Mouse (Mus musculus) heart, embryonic 14.5 days (tissue): ENCODE results near the gene Wars2. TPM values are rescaled to one million over a fixed set of nuclear protein-coding genes. Genes with fewer than 3 reads are reported as not detected.
A peak's percentile ranks its signal among the peaks of the same experiment; 100 is the strongest.

Experiments used
- ATAC-seq: fragments of 200-750 bp; cut with Nextera tagmentation; 2 replicates; pipeline ENCODE4 v1.8.0; 2017; ENCODE audit warnings: low read depth, moderate TSS enrichment; ENCODE audit not compliant: insufficient number of reproducible peaks, insufficient read depth, low FRiP score
- H3K27ac ChIP-seq, 2 experiments: fragments of 200-500 bp in 1 of 2; fragments of 300-500 bp in 1 of 2; sonication (generic) in 1 of 2; replicated peaks in 1 of 2; 2 replicates each; pipeline ENCODE4 v1.5.1; 2012 to 2014; ENCODE audit warnings: low read depth in 2 of 2, low read length in 2 of 2, control low read depth in 1 of 2, mild to moderate bottlenecking in 1 of 2, mixed read lengths in 1 of 2; ENCODE audit not compliant: control insufficient read depth in 1 of 2, insufficient read depth in 1 of 2
- H3K27me3 ChIP-seq: fragments of 300-500 bp; sonication (generic); 2 replicates; pipeline ENCODE4 v1.6.1; 2014; ENCODE audit warnings: mild to moderate bottlenecking, low read length, control low read depth; ENCODE audit not compliant: control insufficient read depth, insufficient read depth
- H3K36me3 ChIP-seq: fragments of 300-500 bp; sonication (generic); 2 replicates; pipeline ENCODE4 v1.6.1; 2014; ENCODE audit warnings: mild to moderate bottlenecking, control low read depth, low read length, mixed read lengths; ENCODE audit not compliant: control insufficient read depth, insufficient read depth
- H3K4me1 ChIP-seq, 2 experiments: fragments of 200-500 bp in 1 of 2; fragments of 300-500 bp in 1 of 2; sonication (generic) in 1 of 2; 2 replicates each; pipeline ENCODE4 v1.6.1; 2012 to 2014; ENCODE audit warnings: low read length in 2 of 2, control low read depth in 1 of 2, mixed read lengths in 1 of 2; ENCODE audit not compliant: control insufficient read depth in 2 of 2, insufficient read depth in 2 of 2
- H3K4me2 ChIP-seq: fragments of 300-500 bp; sonication (generic); 2 replicates; pipeline ENCODE4 v1.6.1; 2014; ENCODE audit warnings: mild to moderate bottlenecking, low read length
- H3K4me3 ChIP-seq, 2 experiments: fragments of 200-500 bp in 1 of 2; fragments of 300-500 bp in 1 of 2; sonication (generic) in 1 of 2; 2 replicates each; pipeline ENCODE4 v1.5.1; 2012 to 2014; ENCODE audit warnings: low read length in 2 of 2, mild to moderate bottlenecking in 2 of 2, control low read depth in 1 of 2, low read depth in 1 of 2, moderate library complexity in 1 of 2; ENCODE audit not compliant: control insufficient read depth in 1 of 2, insufficient read depth in 1 of 2
- H3K9ac ChIP-seq: fragments of 300-500 bp; sonication (generic); 2 replicates; pipeline ENCODE4 v1.6.1; 2014; ENCODE audit warnings: mild to moderate bottlenecking, low read length
- H3K9me3 ChIP-seq: fragments of 300-500 bp; sonication (generic); 2 replicates; pipeline ENCODE4 v1.6.1; 2016; ENCODE audit warnings: low read length, control low read depth; ENCODE audit not compliant: control insufficient read depth
- WGBS: fragments of 180-500 bp; shearing (Covaris S2); extraction: QIAGEN DNeasy Blood & Tissue Kit; methylation state at CpG from one replicate; pipeline ENCODE4 v1.1.7; 2014; 5-methylcytosine and 5-hydroxymethylcytosine counted together
- polyA plus RNA-seq: library from polyadenylated mRNA; unstranded; fragments of >200 nt; fragmentation: Nextera tagmentation; extraction: Ambion mirVana; gene quantifications from 2 replicates; pipeline ENCODE4 v1.2.1, GENCODE M21; 2014

The Wars2 gene
- polyA plus RNA-seq, 1 experiment from 2014 or later: 10.2 TPM

GRCm38 (mm10) chr3:99249906-99250305 lies 109.0 kb downstream of the Wars2 start:
- Histone ChIP-seq H3K4me1 (peaks cover 2 to 12% of the 10 kb centered on the region in 2 experiments; a peak in 2 of 4 replicates), H3K27ac (no peak overlapping the region), H3K9ac (no peak overlapping the region), H3K9me3 (no peaks in the 10 kb centered on the region), H3K36me3 (no peaks in the 10 kb centered on the region), H3K4me2 (no peak overlapping the region), H3K4me3 (no peak overlapping the region), H3K27me3 (peaks cover 100% of the 10 kb centered on the region)
- WGBS: under 1% methylated on average over 6 of the region's 6 CpGs
- ATAC-seq: no peak

DNA sequence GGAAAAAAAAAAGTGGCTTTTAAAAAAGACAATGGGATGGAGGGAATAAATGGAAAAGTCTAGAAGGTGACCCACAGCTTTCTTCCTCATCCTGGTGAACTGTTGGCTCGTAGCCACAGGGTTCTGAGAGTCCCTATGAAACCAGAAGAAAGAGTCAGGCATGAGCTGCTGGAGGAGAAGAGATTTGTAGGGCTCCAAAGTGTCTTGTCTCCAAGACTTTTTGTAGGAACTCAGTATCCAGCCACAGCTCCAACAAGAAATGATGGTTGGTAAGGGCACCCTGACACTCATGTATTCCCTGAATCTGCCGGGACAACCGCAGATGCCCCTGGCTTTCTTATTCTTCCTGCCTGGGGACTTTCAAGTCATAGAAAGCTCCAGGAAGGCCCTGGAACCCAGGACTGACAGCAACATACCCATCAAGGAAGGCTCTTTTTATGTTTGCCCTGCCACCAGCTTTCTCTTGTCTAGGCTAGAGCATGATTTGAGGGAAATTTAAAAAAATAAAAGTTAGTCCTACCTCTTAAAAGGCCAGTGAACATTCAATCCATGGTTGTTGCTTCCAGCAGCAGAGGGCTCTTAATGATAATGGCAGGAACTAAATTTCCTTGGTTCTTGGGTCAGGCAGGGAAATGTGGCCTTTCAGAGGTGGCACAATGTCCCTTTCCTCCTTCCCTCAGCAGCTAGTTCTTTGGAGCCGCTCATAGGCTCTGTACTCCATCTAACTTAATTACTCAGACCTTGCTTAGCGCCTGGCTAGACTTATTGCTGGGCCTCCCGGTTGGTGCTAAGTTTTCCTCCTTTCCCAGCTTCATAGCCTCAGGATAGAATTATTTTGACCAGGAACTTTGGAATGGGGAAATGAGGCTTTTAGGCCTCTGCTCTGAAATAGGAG lies 110.7 kb downstream of the Wars2 start:
- Histone ChIP-seq H3K9me3 (no peaks in the 10 kb centered on the region), H3K27me3 (peaks cover 100% of the 10 kb centered on the region), H3K36me3 (no peaks in the 10 kb centered on the region), H3K4me1 (peaks cover 2 to 12% of the 10 kb centered on the region in 2 experiments; a peak in 2 of 4 replicates), H3K4me3 (no peak overlapping the region), H3K27ac (no peak overlapping the region), H3K4me2 (no peak overlapping the region), H3K9ac (no peak overlapping the region)
- ATAC-seq: no peak
- WGBS: 18% methylated on average over 6 of the region's 6 CpGs

- Histone ChIP-seq H3K4me3 (peak overlapping the region in 1 of 2 experiments; percentile 46; a peak in 1 of 4 replicates), H3K27ac (no peak overlapping the region), H3K36me3 (no peaks in the 10 kb centered on the region), H3K9me3 (no peaks in the 10 kb centered on the region), H3K4me2 (no peak overlapping the region), H3K27me3 (peaks cover 100% of the 10 kb centered on the region), H3K4me1 (peaks cover 2 to 12% of the 10 kb centered on the region in 2 experiments; a peak in 2 of 4 replicates), H3K9ac (no peak overlapping the region)
- no peak for ATAC-seq
- WGBS: 3% methylated on average over 16 of the region's 16 CpGs
Measured at GRCm38 (mm10) chr3:99252461-99253091, 111.7 kb downstream of the Wars2 start.

GRCm38 (mm10) chr3:99253092-99253488 lies 112.2 kb downstream of the Wars2 start:
- Histone ChIP-seq H3K27ac (no peak overlapping the region), H3K4me1 (peaks cover 2 to 12% of the 10 kb centered on the region in 2 experiments; a peak in 2 of 4 replicates), H3K9me3 (no peaks in the 10 kb centered on the region), H3K27me3 (peaks cover 100% of the 10 kb centered on the region), H3K4me3 (peak overlapping the region in 1 of 2 experiments; percentile 46; a peak in 2 of 4 replicates), H3K9ac (no peak overlapping the region), H3K36me3 (no peaks in the 10 kb centered on the region), H3K4me2 (peak overlapping the region; percentile 82)
- under 1% methylated on average over 12 of the region's 12 CpGs for WGBS
- no peak for ATAC-seq

DNA sequence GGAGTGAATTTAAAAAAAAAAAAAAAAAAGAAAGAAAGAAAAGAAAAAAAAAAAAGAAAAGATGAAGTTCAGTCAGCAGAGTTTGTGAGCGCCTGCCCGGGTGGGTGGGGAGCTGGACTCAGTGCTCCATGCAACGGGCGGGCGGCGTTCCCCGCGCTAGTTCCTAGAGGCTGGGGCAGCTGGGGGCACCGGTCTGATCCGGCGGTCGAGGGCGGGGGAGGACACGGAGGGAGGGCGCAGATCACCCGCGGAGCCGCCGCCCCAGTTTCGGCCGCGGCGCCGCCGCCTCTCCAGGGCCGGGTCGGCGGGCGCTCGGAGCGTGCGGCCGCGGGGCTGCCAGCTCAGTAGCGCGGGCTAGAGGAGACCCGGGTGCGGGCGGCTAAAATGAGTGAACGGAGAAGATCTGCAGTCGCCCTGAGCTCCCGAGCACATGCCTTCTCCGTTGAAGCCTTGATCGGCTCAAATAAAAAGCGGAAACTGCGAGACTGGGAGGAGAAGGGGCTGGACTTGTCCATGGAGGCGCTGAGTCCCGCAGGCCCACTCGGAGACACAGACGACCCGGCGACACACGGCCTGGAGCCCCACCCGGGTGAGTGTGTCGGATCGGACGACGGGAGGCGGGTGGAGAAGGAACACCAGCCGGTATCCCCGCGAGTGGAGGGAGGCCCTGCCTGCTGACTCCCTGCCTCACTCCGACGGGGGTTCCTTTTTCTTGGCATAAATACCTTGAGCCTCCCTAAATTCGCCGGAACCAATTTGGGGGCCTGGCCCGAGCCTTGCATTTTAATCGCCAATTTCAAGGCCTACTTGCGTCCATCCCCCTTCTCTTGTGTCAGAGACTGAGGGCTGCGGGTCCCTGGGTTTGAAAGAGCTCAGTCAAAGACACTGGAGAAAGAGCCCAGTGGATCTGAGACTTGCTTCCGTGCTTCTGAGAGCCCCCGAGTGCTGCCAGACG lies 112.9 kb downstream of the Wars2 start:
- H3K4me3 ChIP-seq: peak overlapping the region; percentile 37 to 46
- H3K4me1 ChIP-seq: peaks cover 2 to 12% of the 10 kb centered on the region in 2 experiments; a peak in 2 of 4 replicates
- peak overlapping the region; percentile 82 for H3K4me2 ChIP-seq
- ATAC-seq: peak; percentile 49
- H3K9me3 ChIP-seq: no peaks in the 10 kb centered on the region
- WGBS: 1% methylated on average over 73 of the region's 73 CpGs
- H3K36me3 ChIP-seq: no peaks in the 10 kb centered on the region
- H3K27ac ChIP-seq: no peak overlapping the region
- peaks cover 100% of the 10 kb centered on the region for H3K27me3 ChIP-seq
- H3K9ac ChIP-seq: peak overlapping the region; percentile 28; the same call in 1 of the 2 replicates

DNA sequence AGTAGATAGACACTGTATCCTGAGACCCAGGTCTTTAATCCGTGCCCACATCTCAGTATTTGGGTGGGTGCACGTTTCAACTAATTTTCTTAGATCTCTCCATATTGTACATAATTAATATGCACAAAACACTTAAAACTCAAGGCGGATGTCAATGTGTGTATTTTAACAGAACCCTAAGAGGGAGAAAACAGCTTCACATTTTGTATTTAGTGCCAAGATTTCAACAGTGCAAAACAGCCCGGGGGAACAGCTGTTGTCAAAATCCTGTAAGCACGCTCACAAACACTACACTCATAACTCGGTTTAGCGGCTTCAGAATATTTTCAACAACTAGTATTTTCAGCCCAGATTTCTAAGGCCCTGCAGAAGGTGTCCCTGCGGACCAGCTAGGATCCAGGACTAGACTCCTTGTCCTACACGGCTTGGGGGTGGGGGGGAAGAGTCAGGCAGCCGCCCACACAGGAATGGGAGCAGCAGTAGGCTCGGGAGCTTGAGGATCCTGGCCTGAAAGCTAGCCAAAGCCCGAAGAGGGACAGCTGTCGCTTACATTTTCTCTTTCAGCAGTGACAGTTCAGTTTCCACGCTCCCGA lies 113.8 kb downstream of the Wars2 start:
- Histone ChIP-seq H3K4me3 (peak overlapping the region in 1 of 2 experiments; percentile 6; a peak in 1 of 4 replicates), H3K27ac (no peak overlapping the region)
- WGBS: 3% methylated on average over 15 of the region's 15 CpGs

More for the DNA sequence above, 113.8 kb downstream of the Wars2 start:
- Histone ChIP-seq H3K9ac (no peak overlapping the region), H3K27me3 (peaks cover 100% of the 10 kb centered on the region), H3K4me1 (peaks cover 2 to 12% of the 10 kb centered on the region in 2 experiments; a peak in 2 of 4 replicates), H3K4me2 (no peak overlapping the region), H3K36me3 (no peaks in the 10 kb centered on the region), H3K9me3 (no peaks in the 10 kb centered on the region)
- ATAC-seq: no peak
